Mouse (Mus musculus) ES-CJ7 (cell line): ENCODE data around the gene 4930444G20Rik.
"Not testable (repeated sequence)": the region's sequence is repeated elsewhere in the genome, so short reads cannot be mapped to it uniquely, and the experiment has no call there.

Experiments used
- DNase-seq: peaks from one replicate; pipeline ENCODE4 v3.0.0; 2011; ENCODE audit warnings: low read depth, low spot score

Gene 4930444G20Rik

GRCm38 (mm10) chr10:22067979-22068378 is at the start of gene 4930444G20Rik:
TSS of gene 4930444G20Rik (minus strand) at chr10:22068079.
- DNase-seq: not testable (repeated sequence)

GRCm38 (mm10) chr10:22074531-22074930 is 6.7 kb upstream of the 4930444G20Rik start:
- no peak for DNase-seq

- no peak for DNase-seq
Observed at GRCm38 (mm10) chr10:22072739-22073138, 4.9 kb upstream of the 4930444G20Rik start.

- no peak for DNase-seq
Observed at GRCm38 (mm10) chr10:22070576-22070975, 2.7 kb upstream of the 4930444G20Rik start.

GRCm38 (mm10) chr10:22070168-22070567 is 2.3 kb upstream of the 4930444G20Rik start:
- DNase-seq: no peak

GRCm38 (mm10) chr10:22059415-22059814 is 8.5 kb downstream of the 4930444G20Rik start:
- DNase-seq: no peak

GRCm38 (mm10) chr10:22059026-22059325 is 8.9 kb downstream of the 4930444G20Rik start:
- no peak for DNase-seq

GRCm38 (mm10) chr10:22058218-22059025 is 9.5 kb downstream of the 4930444G20Rik start:
- DNase-seq: peak; percentile 94

- DNase-seq: peak; percentile 93
Observed at GRCm38 (mm10) chr10:22055308-22055707, 12.6 kb downstream of the 4930444G20Rik start.

GRCm38 (mm10) chr10:22036256-22036655 is 31.6 kb downstream of the 4930444G20Rik start:
- DNase-seq: not testable (repeated sequence)

- DNase-seq: no peak
Observed at GRCm38 (mm10) chr10:22034303-22034702, 33.6 kb downstream of the 4930444G20Rik start.

- DNase-seq: no peak
Observed at GRCm38 (mm10) chr10:22018618-22019017, 49.3 kb downstream of the 4930444G20Rik start.

GRCm38 (mm10) chr10:22017469-22018159 is 50.3 kb downstream of the 4930444G20Rik start:
- DNase-seq: peak; percentile 57
